Mouse (Mus musculus): ENCODE measurements around the gene Olfr707. TPM values are rescaled to one million over a fixed set of nuclear protein-coding genes. Genes with fewer than 3 reads are reported as not detected.
"Not testable (repeated sequence)": the region's sequence is repeated elsewhere in the genome, so short reads cannot be mapped to it uniquely, and the experiment has no call there.

Gene Olfr707
- not detected in 2 replicates for polyA plus RNA-seq (2014; fragmentation: Nextera tagmentation; extraction: Ambion mirVana)

DNA sequence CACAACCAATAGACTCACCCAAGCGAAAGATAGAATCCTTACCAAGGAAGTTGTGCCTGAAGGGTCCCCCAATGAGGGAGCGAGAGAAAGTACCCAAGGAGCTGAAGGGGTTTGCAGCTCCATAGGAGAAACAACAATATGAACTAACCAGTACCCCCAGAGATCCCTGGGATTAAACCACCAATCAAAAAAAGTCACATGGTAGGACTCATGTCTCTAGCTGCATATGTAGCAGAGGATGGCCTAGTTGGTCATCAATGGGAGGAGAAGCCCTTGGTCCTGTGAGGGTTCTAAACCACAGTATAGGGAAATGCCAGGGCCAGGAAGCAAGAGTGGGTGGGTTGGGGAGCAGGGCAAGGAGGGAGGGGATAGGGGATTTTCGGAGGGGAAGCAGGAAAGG lies at the start of gene Olfr707:
Olfr707 (minus strand) TSS at position 101 of the 400 bp plus-strand sequence.
- WGBS = 84% methylated on average over 3 of the region's 3 CpGs

GRCm38 (mm10) chr7:106948212-106948611 lies 47.2 kb upstream of the Olfr707 start, which contains the start of gene Olfr710:
Olfr710 (minus strand) TSS chr7:106948312.
- H3K36me3 ChIP-seq (ENCODE audit: control insufficient read depth, insufficient read depth, low read length) = no peaks in the 10 kb centered on the region
- no peak for ATAC-seq (replicated peaks; ENCODE audit: low FRiP score)
- no peak within 1 kb of the TSS for H3K27ac ChIP-seq (ENCODE audit: low read depth, low read length)
- H3K4me1 ChIP-seq (replicated peaks; ENCODE audit: control insufficient read depth, insufficient read depth, low read length) = no peaks in the 10 kb centered on the region
- H3K4me3 ChIP-seq (ENCODE audit: low read depth, low read length) = no peak within 1 kb of the TSS
- no peak for DNase-seq (ENCODE audit: low spot score)
- H3K4me2 ChIP-seq (ENCODE audit: low read depth, low read length, severe bottlenecking) = no peak within 1 kb of the TSS
- no peaks in the 10 kb centered on the region for H3K27me3 ChIP-seq (ENCODE audit: control insufficient read depth, insufficient read depth, low read length)
- H3K9me3 ChIP-seq (ENCODE audit: control insufficient read depth, low read length) = no peaks in the 10 kb centered on the region; the same call in 1 of the 2 replicates
- 75% methylated on average over 3 of the region's 3 CpGs for WGBS
- no peak within 1 kb of the TSS for H3K9ac ChIP-seq (ENCODE audit: low read length)

More for the DNA sequence above, at the start of gene Olfr707:
- H3K4me2 ChIP-seq (ENCODE audit: low read depth, low read length, severe bottlenecking); H3K36me3 ChIP-seq (ENCODE audit: control insufficient read depth, insufficient read depth, low read length); H3K9me3 ChIP-seq (ENCODE audit: control insufficient read depth, low read length); H3K4me1 ChIP-seq (replicated peaks; ENCODE audit: control insufficient read depth, insufficient read depth, low read length); H3K27me3 ChIP-seq (ENCODE audit: control insufficient read depth, insufficient read depth, low read length); ATAC-seq (replicated peaks; ENCODE audit: low FRiP score); DNase-seq (ENCODE audit: low spot score); H3K9ac ChIP-seq (ENCODE audit: low read length); H3K27ac ChIP-seq (ENCODE audit: low read depth, low read length); H3K4me3 ChIP-seq (ENCODE audit: low read depth, low read length): not testable (repeated sequence)

GRCm38 (mm10) chr7:106932119-106932518 lies 31.1 kb upstream of the Olfr707 start, which contains the start of gene Olfr709-ps1:
Olfr709-ps1 (minus strand) TSS chr7:106932219.
- H3K4me1 ChIP-seq (replicated peaks; ENCODE audit: control insufficient read depth, insufficient read depth, low read length) = no peaks in the 10 kb centered on the region
- H3K4me3 ChIP-seq (ENCODE audit: low read depth, low read length) = no peak within 1 kb of the TSS
- H3K9ac ChIP-seq (ENCODE audit: low read length) = no peak within 1 kb of the TSS
- no peaks in the 10 kb centered on the region for H3K9me3 ChIP-seq (ENCODE audit: control insufficient read depth, low read length)
- H3K36me3 ChIP-seq (ENCODE audit: control insufficient read depth, insufficient read depth, low read length) = no peaks in the 10 kb centered on the region
- no peak within 1 kb of the TSS for H3K27ac ChIP-seq (ENCODE audit: low read depth, low read length)
- H3K4me2 ChIP-seq (ENCODE audit: low read depth, low read length, severe bottlenecking) = no peak within 1 kb of the TSS
- DNase-seq (ENCODE audit: low spot score) = no peak
- no peak for ATAC-seq (replicated peaks; ENCODE audit: low FRiP score)
- H3K27me3 ChIP-seq (ENCODE audit: control insufficient read depth, insufficient read depth, low read length) = no peaks in the 10 kb centered on the region

DNA sequence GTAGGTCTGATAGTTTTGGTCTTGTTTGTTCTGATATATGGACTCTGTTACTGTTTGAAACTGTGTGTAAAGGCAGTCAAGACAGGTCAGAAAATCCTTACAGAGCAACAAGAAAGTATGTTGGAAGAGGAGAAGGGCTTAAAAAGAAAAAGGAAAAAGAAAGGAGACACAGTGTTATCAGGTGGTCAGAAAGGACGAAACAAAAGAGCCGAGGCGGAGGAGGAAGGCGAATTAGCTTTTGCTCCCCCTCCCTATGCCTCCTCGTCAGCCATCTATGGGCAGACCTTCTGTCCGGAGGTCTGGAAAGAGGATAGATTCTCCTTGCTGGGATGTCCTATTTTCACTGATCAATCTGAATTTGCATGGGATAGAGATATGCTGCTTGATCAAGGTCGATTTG lies 19.9 kb upstream of the Olfr707 start:
- not testable (repeated sequence) for H3K9me3 ChIP-seq (ENCODE audit: control insufficient read depth, low read length); H3K9ac ChIP-seq (ENCODE audit: low read length); H3K4me1 ChIP-seq (replicated peaks; ENCODE audit: control insufficient read depth, insufficient read depth, low read length); H3K4me2 ChIP-seq (ENCODE audit: low read depth, low read length, severe bottlenecking); H3K27me3 ChIP-seq (ENCODE audit: control insufficient read depth, insufficient read depth, low read length); H3K27ac ChIP-seq (ENCODE audit: low read depth, low read length); ATAC-seq (replicated peaks; ENCODE audit: low FRiP score); H3K4me3 ChIP-seq (ENCODE audit: low read depth, low read length); DNase-seq (ENCODE audit: low spot score); H3K36me3 ChIP-seq (ENCODE audit: control insufficient read depth, insufficient read depth, low read length)
- 89% methylated on average over 2 of the region's 7 CpGs for WGBS

DNA sequence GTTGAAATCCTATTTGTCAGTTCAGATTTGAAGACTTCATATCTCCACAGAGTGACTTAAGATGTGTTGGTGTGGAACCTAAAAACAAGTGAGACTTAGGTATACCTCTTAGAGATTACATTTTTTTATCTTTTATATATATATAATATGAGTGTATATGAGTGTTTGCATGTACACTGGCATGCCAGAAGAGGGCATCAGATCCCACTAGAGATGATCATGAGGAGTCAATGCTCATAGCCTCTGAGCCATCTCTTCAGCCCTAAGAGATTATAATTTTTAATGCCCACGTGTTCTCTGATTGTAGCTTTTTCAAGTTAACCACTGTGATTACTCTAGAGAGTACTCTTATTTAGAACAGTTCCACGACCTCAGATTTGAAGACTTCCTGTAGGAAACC lies 6.6 kb upstream of the Olfr707 start, which contains the start of gene Olfr1532-ps1:
Olfr1532-ps1 (plus strand) TSS at position 326 of the 400 bp plus-strand sequence.
- Histone ChIP-seq H3K9ac (ENCODE audit: low read length) (no peak within 1 kb of the TSS), H3K27me3 (ENCODE audit: control insufficient read depth, insufficient read depth, low read length) (no peaks in the 10 kb centered on the region), H3K4me2 (ENCODE audit: low read depth, low read length, severe bottlenecking) (no peak within 1 kb of the TSS), H3K4me3 (ENCODE audit: low read depth, low read length) (no peak within 1 kb of the TSS), H3K9me3 (ENCODE audit: control insufficient read depth, low read length) (no peaks in the 10 kb centered on the region), H3K4me1 (replicated peaks; ENCODE audit: control insufficient read depth, insufficient read depth, low read length) (no peaks in the 10 kb centered on the region), H3K27ac (ENCODE audit: low read depth, low read length) (no peak within 1 kb of the TSS), H3K36me3 (ENCODE audit: control insufficient read depth, insufficient read depth, low read length) (no peaks in the 10 kb centered on the region)
- DNase-seq (ENCODE audit: low spot score) = no peak
- no peak for ATAC-seq (replicated peaks; ENCODE audit: low FRiP score)
- WGBS = 57% methylated on average over 2 of the region's 2 CpGs

- ATAC-seq (replicated peaks; ENCODE audit: low FRiP score) = no peak
- no peak within 1 kb of the TSS for H3K9ac ChIP-seq (ENCODE audit: low read length)
- no peak within 1 kb of the TSS for H3K4me2 ChIP-seq (ENCODE audit: low read depth, low read length, severe bottlenecking)
- no peak within 1 kb of the TSS for H3K4me3 ChIP-seq (ENCODE audit: low read depth, low read length)
- no peaks in the 10 kb centered on the region for H3K27me3 ChIP-seq (ENCODE audit: control insufficient read depth, insufficient read depth, low read length)
- no peaks in the 10 kb centered on the region for H3K36me3 ChIP-seq (ENCODE audit: control insufficient read depth, insufficient read depth, low read length)
- no peaks in the 10 kb centered on the region for H3K9me3 ChIP-seq (ENCODE audit: control insufficient read depth, low read length)
- no peak within 1 kb of the TSS for H3K27ac ChIP-seq (ENCODE audit: low read depth, low read length)
- 78% methylated on average over 2 of the region's 2 CpGs for WGBS
- H3K4me1 ChIP-seq (replicated peaks; ENCODE audit: control insufficient read depth, insufficient read depth, low read length) = no peaks in the 10 kb centered on the region
- DNase-seq (ENCODE audit: low spot score) = no peak
These were observed 13.0 kb downstream of the Olfr707 start, which contains the start of gene Olfr706 for GRCm38 (mm10) chr7:106888062-106888461. Olfr706 (minus strand) TSS chr7:106888162.

DNA sequence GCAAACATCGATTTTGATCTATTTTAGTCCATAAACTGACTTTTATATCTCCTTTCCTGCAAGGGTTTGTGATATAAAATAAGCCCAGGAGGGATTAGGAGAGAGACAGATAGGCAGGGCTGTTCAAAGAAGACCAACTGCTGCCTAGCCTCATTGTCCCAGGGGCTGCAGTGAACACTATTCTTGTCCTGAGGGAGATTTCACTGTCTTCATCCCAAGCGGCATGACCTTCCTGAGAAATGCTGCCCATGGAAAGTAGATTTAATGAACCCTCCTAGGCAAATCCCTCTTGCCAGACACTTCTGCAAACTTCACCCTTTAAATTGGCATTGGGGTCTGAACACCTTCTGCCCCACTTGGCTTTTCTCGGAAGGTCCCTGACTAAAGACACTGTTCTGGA lies 24.2 kb downstream of the Olfr707 start, which contains the start of gene Olfr705:
Olfr705 (minus strand) TSS at position 101 of the 400 bp plus-strand sequence.
- WGBS = 88% methylated on average over 3 of the region's 3 CpGs

GRCm38 (mm10) chr7:106862885-106863284 lies 38.2 kb downstream of the Olfr707 start, which contains the start of gene Olfr704:
Olfr704 (plus strand) TSS chr7:106863185.
- ATAC-seq (replicated peaks; ENCODE audit: low FRiP score) = no peak
- no peak within 1 kb of the TSS for H3K4me3 ChIP-seq (ENCODE audit: low read depth, low read length)
- H3K9ac ChIP-seq (ENCODE audit: low read length) = no peak within 1 kb of the TSS
- no peak within 1 kb of the TSS for H3K27ac ChIP-seq (ENCODE audit: low read depth, low read length)
- H3K36me3 ChIP-seq (ENCODE audit: control insufficient read depth, insufficient read depth, low read length) = no peaks in the 10 kb centered on the region
- no peak for DNase-seq (ENCODE audit: low spot score)
- H3K4me2 ChIP-seq (ENCODE audit: low read depth, low read length, severe bottlenecking) = no peak within 1 kb of the TSS
- no peaks in the 10 kb centered on the region for H3K27me3 ChIP-seq (ENCODE audit: control insufficient read depth, insufficient read depth, low read length)
- no peaks in the 10 kb centered on the region for H3K4me1 ChIP-seq (replicated peaks; ENCODE audit: control insufficient read depth, insufficient read depth, low read length)
- H3K9me3 ChIP-seq (ENCODE audit: control insufficient read depth, low read length) = no peaks in the 10 kb centered on the region

More for the DNA sequence above, 24.2 kb downstream of the Olfr707 start, which contains the start of gene Olfr705:
- Histone ChIP-seq H3K36me3 (ENCODE audit: control insufficient read depth, insufficient read depth, low read length) (no peaks in the 10 kb centered on the region), H3K9ac (ENCODE audit: low read length) (no peak within 1 kb of the TSS), H3K4me3 (ENCODE audit: low read depth, low read length) (no peak within 1 kb of the TSS), H3K9me3 (ENCODE audit: control insufficient read depth, low read length) (no peaks in the 10 kb centered on the region), H3K4me2 (ENCODE audit: low read depth, low read length, severe bottlenecking) (no peak within 1 kb of the TSS), H3K27ac (ENCODE audit: low read depth, low read length) (no peak within 1 kb of the TSS), H3K27me3 (ENCODE audit: control insufficient read depth, insufficient read depth, low read length) (no peaks in the 10 kb centered on the region), H3K4me1 (replicated peaks; ENCODE audit: control insufficient read depth, insufficient read depth, low read length) (no peaks in the 10 kb centered on the region)
- ATAC-seq (replicated peaks; ENCODE audit: low FRiP score) (no peak), DNase-seq (ENCODE audit: low spot score) (no peak)

- WGBS = 68% methylated on average over 2 of the region's 2 CpGs
- no peak for ATAC-seq (replicated peaks; ENCODE audit: low FRiP score)
- no peak for DNase-seq (ENCODE audit: low spot score)
- Histone ChIP-seq H3K4me3 (ENCODE audit: low read depth, low read length) (no peak within 1 kb of the TSS), H3K9me3 (ENCODE audit: control insufficient read depth, low read length) (no peaks in the 10 kb centered on the region), H3K27ac (ENCODE audit: low read depth, low read length) (no peak within 1 kb of the TSS), H3K4me2 (ENCODE audit: low read depth, low read length, severe bottlenecking) (no peak within 1 kb of the TSS), H3K4me1 (replicated peaks; ENCODE audit: control insufficient read depth, insufficient read depth, low read length) (no peaks in the 10 kb centered on the region), H3K9ac (ENCODE audit: low read length) (no peak within 1 kb of the TSS), H3K36me3 (ENCODE audit: control insufficient read depth, insufficient read depth, low read length) (no peaks in the 10 kb centered on the region), H3K27me3 (ENCODE audit: control insufficient read depth, insufficient read depth, low read length) (no peaks in the 10 kb centered on the region)
These were observed 58.0 kb downstream of the Olfr707 start, which contains the start of gene Olfr703 for GRCm38 (mm10) chr7:106843060-106843459. Olfr703 (plus strand) TSS chr7:106843360.
